Mouse (Mus musculus) liver, embryonic 13.5 days (tissue): ENCODE results near the gene Rgs21. TPM values are rescaled to one million over a fixed set of nuclear protein-coding genes. Genes with fewer than 3 reads are reported as not detected.

Experiments
- ATAC-seq: fragments of 200-750 bp; cut with Nextera tagmentation; 2 replicates; pipeline ENCODE4 v1.8.0; 2017; ENCODE audit warnings: low read depth, mild to moderate bottlenecking, moderate number of reproducible peaks, moderate library complexity
- DNase-seq: peaks from one replicate; pipeline ENCODE4 v3.0.0; 2022
- H3K27ac ChIP-seq: fragments of 300-500 bp; sonication (generic); 2 replicates; pipeline ENCODE4 v1.5.1; 2015; ENCODE audit warnings: moderate library complexity, mild to moderate bottlenecking, inconsistent platforms
- H3K27me3 ChIP-seq: fragments of 300-500 bp; sonication (generic); 2 replicates; pipeline ENCODE4 v1.6.1; 2015; ENCODE audit warnings: mild to moderate bottlenecking, inconsistent platforms
- H3K36me3 ChIP-seq: fragments of 300-500 bp; sonication (generic); 2 replicates; pipeline ENCODE4 v1.6.1; 2015; ENCODE audit warnings: mild to moderate bottlenecking, inconsistent platforms
- H3K4me1 ChIP-seq: fragments of 300-500 bp; sonication (generic); replicated peaks from 2 replicates; pipeline ENCODE4 v1.6.1; 2015; ENCODE audit warnings: inconsistent platforms
- H3K4me2 ChIP-seq: fragments of 300-500 bp; sonication (generic); 2 replicates; pipeline ENCODE4 v1.6.1; 2015; ENCODE audit warnings: inconsistent platforms, mild to moderate bottlenecking, moderate library complexity
- H3K4me3 ChIP-seq: fragments of 300-500 bp; sonication (generic); replicated peaks from 2 replicates; pipeline ENCODE4 v1.5.1; 2015; ENCODE audit warnings: mild to moderate bottlenecking, inconsistent platforms
- H3K9ac ChIP-seq: fragments of 300-500 bp; sonication (generic); 2 replicates; pipeline ENCODE4 v1.6.1; 2015; ENCODE audit warnings: mild to moderate bottlenecking, inconsistent platforms
- H3K9me3 ChIP-seq: fragments of 300-500 bp; sonication (generic); replicated peaks from 2 replicates; pipeline ENCODE4 v1.6.1; 2016; ENCODE audit warnings: inconsistent platforms
- WGBS: fragments of 180-500 bp; shearing (Covaris S2); methylation state at CpG from one replicate; pipeline ENCODE4 v1.1.7; 2015; ENCODE audit not compliant: insufficient replicate concordance; 5-methylcytosine and 5-hydroxymethylcytosine counted together
- polyA plus RNA-seq: library from polyadenylated mRNA; unstranded; fragments of >200 nt; fragmentation: Nextera tagmentation; extraction: Ambion mirVana; gene quantifications from 2 replicates; pipeline ENCODE4 v1.2.1, GENCODE M21; 2015

The Rgs21 gene
- polyA plus RNA-seq, 1 experiment from 2014 or later: not detected

GRCm38 (mm10) chr1:144499719-144500118 lies 67.7 kb downstream of the Rgs21 start:
- Histone ChIP-seq H3K9me3 (no peaks in the 10 kb centered on the region), H3K4me1 (no peaks in the 10 kb centered on the region), H3K27me3 (no peaks in the 10 kb centered on the region), H3K4me2 (no peak overlapping the region), H3K36me3 (no peaks in the 10 kb centered on the region), H3K27ac (no peak overlapping the region), H3K4me3 (no peak overlapping the region), H3K9ac (no peak overlapping the region)
- WGBS: 16% methylated on average over 1 of the region's 1 CpGs
- DNase-seq: no peak
- ATAC-seq: no peak

- Histone ChIP-seq H3K9ac (no peak overlapping the region), H3K4me1 (no peaks in the 10 kb centered on the region), H3K27me3 (no peaks in the 10 kb centered on the region), H3K4me3 (no peak overlapping the region), H3K4me2 (no peak overlapping the region), H3K27ac (no peak overlapping the region), H3K9me3 (no peaks in the 10 kb centered on the region), H3K36me3 (no peaks in the 10 kb centered on the region)
- no peak for ATAC-seq
- DNase-seq: no peak
Measured at GRCm38 (mm10) chr1:144498725-144499124, 68.7 kb downstream of the Rgs21 start.

GRCm38 (mm10) chr1:144498051-144498450 lies 69.4 kb downstream of the Rgs21 start:
- H3K36me3 ChIP-seq: no peaks in the 10 kb centered on the region
- H3K27me3 ChIP-seq: no peaks in the 10 kb centered on the region
- DNase-seq (no peak), ATAC-seq (no peak)
- no peak overlapping the region for H3K27ac ChIP-seq
- 42% methylated on average over 3 of the region's 3 CpGs for WGBS
- H3K4me1 ChIP-seq: no peaks in the 10 kb centered on the region
- no peak overlapping the region for H3K9ac ChIP-seq
- H3K4me3 ChIP-seq: no peak overlapping the region
- H3K4me2 ChIP-seq: no peak overlapping the region
- H3K9me3 ChIP-seq: no peaks in the 10 kb centered on the region

- WGBS: 55% methylated on average over 1 of the region's 1 CpGs
- no peak overlapping the region for H3K27ac ChIP-seq
- H3K4me2 ChIP-seq: no peak overlapping the region
- no peaks in the 10 kb centered on the region for H3K36me3 ChIP-seq
- ATAC-seq (no peak), DNase-seq (no peak)
- H3K9ac ChIP-seq: no peak overlapping the region
- H3K4me3 ChIP-seq: no peak overlapping the region
- H3K4me1 ChIP-seq: no peaks in the 10 kb centered on the region
- H3K27me3 ChIP-seq: no peaks in the 10 kb centered on the region
- H3K9me3 ChIP-seq: no peaks in the 10 kb centered on the region
Measured at GRCm38 (mm10) chr1:144493336-144493735, 74.1 kb downstream of the Rgs21 start.

GRCm38 (mm10) chr1:144488223-144488835 lies 79.1 kb downstream of the Rgs21 start:
- DNase-seq: no peak
- no peaks in the 10 kb centered on the region for H3K4me1 ChIP-seq
- H3K9me3 ChIP-seq: no peaks in the 10 kb centered on the region
- H3K27me3 ChIP-seq: no peaks in the 10 kb centered on the region
- no peak overlapping the region for H3K27ac ChIP-seq
- WGBS: 64% methylated on average over 5 of the region's 5 CpGs
- no peak overlapping the region for H3K4me3 ChIP-seq
- H3K4me2 ChIP-seq: no peak overlapping the region
- H3K9ac ChIP-seq: no peak overlapping the region
- ATAC-seq: no peak
- no peaks in the 10 kb centered on the region for H3K36me3 ChIP-seq

Other genes with a start within 250 kb of the Rgs21 start
- 20.9 and 26.3 TPM in 2 replicates for gene Rgs18, start 207.8 kb upstream of the Rgs21 start, polyA plus RNA-seq